Mouse (Mus musculus) urinary bladder, adult 2 months (tissue): ENCODE data around the gene Trcg1. TPM values are rescaled to one million over a fixed set of nuclear protein-coding genes. Genes with fewer than 3 reads are reported as not detected.
A peak's percentile ranks its signal among the peaks of the same experiment; 100 is the strongest.

Experiments
- DNase-seq: peaks from one replicate; pipeline ENCODE4 v3.0.0; 2022; ENCODE audit warnings: low spot score
- polyA plus RNA-seq: library from polyadenylated mRNA; depleted of rRNA; stranded (reverse); fragments of >200 nt; gene quantifications from 2 replicates; pipeline ENCODE4 v1.2.3, GENCODE M21; 2012

Gene Trcg1
- polyA plus RNA-seq, 1 experiment, result not detected

DNA sequence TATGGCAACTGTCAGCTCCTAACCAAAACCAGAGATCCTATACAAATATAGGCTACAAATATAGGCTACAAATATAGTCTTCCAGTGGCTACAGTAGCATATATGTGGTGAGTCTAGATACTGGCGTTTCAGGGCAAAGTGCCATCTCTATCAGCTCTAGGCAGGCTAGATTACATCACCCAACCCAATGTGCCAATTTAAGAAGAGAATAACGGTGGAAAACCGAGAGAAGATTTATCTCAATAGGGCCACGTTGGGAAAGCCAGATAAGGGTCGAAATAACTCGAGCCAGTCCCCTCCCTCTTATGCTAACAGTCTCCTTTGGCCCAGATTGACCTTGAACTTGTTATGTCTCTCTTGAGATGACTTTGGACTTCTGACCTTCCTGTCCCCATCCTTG lies 3.2 kb upstream of the Trcg1 start:
- DNase-seq, result no peak

DNA sequence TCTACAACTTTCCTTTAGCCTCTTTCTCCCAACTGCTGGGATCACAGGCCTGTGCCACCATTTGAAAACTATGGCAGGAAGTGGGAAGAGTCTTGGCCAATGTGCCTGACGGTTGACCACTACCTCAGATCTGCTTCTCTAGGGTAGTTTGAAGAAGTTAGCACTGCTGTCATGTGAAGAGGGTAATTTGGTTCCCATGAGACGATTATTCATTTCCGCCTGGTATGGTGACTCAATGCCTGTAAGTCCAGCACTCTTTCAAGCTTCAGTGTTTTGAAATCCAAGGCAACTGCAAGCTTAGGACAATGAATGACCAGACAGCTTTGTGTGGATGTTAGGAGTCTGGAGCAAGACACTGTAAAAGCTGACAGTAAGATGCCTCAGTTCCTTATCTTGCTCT lies 2.6 kb upstream of the Trcg1 start:
- DNase-seq, result no peak

DNA sequence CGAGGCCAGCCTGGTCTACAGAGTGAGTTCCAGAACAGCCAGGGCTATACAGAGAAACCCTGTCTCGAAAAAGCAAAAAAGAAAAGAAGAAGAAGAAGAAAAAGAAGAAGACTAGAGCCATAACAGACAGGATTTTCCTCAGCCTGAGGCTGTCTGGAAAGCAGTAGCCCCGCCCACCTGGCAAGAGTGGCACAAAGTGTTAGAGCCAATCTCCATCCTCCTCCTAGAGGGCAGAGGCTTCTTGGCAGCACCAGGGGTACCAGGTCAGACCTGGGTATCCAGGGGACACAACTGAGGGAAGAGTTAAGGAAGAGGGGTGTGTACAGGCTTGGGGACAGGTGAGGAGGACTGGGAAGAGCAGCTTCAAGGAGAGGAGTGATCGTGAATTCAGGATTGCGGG lies 1.3 kb downstream of the Trcg1 start:
- DNase-seq, result no peak

DNA sequence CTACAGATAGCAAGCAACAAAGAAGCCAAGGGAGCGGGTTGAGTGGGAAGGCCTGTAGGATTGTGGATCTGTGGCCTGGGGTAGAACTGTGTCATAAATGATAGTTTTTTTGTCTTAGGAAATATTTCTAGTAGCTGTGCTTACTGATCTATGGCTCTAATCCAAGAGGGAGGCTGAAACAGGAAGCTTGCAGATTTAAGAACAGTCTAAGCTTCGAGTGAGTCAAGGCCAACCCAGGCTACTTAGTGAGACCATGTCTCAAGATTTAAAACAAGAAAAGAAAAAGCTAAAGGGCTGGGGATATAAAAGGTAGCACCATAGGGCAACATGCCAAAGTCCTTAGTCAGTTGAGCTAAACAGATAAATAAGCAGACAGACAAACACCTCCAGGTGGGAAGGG lies 1.9 kb downstream of the Trcg1 start:
- DNase-seq, result no peak

DNA sequence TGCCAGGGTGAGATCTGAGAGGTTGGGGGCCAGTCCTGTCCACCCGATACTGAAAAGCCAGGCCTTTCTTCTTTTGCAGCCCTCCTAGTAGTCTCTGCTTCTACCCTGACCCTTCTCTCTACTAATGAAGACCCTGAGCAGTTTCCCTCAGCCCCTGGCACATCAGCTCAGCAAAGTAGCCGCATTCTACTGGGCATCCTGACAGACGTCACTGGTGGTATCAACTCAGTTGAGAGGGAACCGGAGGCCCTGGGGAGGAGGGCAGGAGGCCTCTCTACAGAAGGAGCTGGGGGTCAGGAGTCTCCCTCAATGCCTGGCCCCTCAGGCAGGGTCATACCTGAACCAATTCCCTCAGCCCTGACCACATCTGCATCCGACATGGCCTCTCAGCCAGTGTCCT lies 4.8 kb downstream of the Trcg1 start:
- no peak for DNase-seq

DNA sequence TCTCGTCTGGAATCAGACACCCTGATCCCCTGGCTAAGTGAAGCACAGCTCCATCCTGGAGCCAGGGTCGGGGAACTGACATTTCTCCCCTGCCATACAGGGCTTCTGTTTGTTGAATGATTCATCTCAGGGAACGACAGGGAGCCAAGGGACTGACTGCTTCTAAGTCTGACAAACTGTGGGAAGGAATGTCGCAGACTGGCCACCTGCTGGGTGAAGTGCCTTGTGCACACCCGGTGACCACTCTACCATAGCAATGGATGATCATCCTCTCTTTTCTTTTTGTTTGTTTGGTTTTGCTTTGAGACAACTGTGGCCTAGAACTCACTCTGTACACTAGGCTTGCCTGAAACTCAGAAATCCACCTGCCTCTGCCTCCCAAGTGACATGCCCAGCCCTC lies 6.6 kb downstream of the Trcg1 start:
- no peak for DNase-seq

DNA sequence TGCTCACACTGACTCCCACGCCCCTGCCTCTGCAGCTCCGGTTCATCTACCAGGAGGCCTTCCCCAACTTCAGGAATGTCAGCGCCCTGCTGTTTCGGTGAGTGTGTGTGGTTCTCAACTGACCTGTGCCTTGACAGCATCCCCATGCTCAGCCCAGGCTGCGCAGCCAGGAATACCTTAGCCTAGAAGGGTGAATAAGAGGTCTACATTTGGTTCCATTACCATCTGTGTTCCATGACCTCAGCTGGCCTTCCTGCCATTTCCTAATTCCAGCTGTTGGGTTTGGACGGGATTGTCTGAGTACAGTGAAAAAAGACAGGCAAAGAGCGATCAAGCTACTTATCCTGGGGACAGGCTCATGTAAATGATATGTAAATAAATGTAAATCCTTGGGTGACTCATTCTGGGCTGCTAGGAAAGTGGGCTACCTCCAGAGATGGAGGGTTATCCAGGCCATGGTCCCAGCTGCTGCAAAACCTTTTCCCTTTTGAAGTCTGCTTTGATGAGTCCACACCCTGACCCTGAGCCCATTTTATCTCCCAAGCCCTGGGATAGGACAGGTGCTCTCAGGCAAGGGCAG lies 7.8 kb downstream of the Trcg1 start:
- no peak for DNase-seq

DNA sequence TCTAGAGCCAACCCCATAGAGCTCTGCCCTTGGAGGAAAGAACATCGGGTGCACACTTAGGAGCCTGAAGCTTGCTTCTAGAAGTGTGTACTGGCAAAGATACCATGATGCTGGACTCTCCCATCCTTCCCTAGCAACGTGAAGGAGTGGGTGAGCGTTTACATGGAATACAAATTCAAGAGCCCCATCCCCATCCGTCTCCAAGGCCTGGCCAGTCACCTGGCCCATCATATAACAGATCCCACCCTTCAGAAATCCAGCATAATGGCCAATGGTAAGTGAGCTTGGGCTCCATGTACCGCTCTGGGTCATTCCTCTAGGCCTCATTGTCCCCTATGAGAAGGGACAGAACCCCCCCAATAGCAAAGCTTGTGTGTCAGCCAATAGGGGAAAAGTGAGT lies 10.1 kb downstream of the Trcg1 start:
- no peak for DNase-seq

DNA sequence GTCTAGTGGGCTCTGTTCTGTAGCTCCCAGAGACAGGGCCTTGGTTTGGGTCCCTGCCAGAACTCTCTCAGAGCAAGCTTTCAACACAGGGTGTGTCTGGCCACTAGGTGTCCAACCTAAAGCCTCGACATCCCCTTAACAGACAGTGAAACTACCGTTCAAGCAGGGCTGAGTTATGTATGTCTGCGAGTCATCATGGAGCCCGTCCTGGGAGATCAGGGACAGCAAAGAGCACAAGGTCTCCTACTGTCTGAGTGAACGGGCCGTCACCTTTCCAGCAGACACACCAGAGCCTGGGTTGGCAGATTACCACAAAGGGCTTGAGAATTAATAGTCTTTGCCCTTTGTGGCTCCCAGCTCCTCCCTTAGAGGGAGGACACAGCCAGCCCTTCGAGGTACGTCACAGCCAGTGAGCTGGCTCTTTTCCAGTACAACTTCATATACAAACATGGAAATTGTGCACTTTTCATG lies 10.9 kb downstream of the Trcg1 start:
- DNase-seq, result no peak

DNA sequence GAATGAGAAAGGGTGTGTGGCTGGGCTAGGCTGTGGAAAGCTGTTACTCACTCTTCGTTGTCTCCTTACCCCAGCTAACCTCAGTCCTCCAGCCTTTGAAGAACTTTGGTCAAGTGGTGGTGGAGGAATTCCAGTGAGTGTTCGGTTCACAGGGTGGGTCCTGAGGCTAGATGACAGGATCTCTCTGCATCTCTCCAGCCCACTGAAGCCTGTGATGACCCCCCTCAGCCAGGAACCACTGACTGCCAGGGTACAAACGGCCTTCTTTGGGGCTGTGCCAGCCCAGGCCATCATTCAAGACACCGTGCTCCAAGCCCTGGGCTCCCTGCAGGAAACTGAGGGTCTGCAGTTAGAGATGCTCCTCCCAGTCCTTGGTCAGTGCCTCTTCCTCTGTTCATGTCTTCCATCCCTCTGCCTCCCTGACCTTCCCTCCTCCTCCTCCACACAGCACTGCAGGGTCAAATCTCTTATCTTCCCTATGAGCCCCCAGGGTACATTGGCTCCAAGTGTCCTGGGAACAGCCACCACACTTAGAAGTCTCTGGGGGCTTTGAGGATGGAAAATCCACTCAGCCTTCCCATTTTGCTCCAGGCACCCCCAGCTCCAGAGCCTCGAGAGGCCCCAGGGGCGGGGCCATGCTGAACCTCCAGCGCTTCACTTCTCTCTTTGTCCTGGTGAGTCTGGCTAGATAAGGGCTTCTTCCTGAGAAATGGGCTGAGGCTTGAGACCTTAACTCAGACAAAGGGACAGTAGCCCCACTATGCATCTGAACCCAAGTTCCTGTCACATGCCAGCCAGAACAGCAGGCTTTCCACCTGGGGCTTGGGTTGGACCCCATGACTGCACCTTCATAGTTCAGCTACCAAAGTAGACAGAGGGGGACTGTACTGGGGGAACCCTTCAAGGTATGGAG lies 11.9 kb downstream of the Trcg1 start:
- DNase-seq, result no peak

DNA sequence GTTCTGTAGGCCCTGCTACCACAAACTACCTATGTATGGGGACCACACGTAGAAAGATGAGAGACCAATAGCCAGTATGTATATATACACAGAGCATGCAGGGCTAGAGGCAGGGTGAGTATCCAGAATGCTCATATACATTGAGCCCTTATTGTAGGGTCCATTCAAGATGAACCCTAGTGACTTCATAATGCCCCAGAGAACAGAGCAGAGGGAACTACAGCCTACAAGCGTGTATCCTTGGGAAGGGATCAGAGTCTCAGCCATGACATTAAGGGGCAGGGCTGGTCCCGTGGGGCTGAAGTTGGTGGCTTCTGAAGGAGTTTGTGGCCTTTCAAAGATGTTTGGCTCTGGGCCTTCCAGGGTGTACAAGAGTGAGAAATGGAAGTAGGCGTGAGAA lies 13.7 kb downstream of the Trcg1 start:
- DNase-seq, result no peak

DNA sequence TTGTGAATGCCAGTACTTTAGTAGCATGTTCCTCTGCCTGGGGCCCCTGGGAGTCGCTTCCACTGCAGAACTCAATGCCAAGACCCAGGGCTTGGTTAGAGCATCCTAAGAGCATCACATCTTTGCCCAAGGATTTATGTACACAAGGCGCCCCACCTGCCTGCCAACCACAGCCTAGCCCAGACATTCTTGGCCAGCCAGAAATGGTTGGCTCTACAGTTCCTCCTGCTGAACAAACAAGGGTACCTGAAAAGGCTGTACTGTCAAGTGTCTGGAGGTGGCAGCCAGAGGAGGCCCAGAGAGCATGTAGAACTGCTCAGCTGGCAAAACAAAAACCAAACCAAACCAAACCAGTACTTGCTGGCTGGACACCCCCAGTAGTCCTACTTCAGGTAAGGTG lies 14.8 kb downstream of the Trcg1 start:
- DNase-seq, result no peak

DNA sequence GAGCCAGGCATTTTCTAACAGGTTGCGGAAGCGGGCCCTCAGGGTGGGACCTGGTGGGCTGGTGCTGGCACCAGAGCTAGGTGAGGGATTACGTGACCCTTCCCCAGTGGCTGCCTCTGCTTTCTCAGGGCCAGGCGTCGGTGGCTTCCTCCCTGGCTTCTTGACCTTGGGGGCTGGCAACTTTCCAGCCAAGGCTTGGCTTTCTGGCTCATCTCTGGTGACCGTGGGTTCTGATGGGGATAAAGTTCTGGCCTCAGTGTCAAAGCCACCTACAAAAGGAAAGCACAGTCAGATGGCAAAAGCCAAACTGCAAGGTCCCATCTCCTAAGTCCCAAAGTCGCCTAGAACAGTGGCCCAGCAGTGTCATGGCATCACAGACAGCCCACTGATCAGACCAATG lies 17.7 kb downstream of the Trcg1 start:
- no peak for DNase-seq

DNA sequence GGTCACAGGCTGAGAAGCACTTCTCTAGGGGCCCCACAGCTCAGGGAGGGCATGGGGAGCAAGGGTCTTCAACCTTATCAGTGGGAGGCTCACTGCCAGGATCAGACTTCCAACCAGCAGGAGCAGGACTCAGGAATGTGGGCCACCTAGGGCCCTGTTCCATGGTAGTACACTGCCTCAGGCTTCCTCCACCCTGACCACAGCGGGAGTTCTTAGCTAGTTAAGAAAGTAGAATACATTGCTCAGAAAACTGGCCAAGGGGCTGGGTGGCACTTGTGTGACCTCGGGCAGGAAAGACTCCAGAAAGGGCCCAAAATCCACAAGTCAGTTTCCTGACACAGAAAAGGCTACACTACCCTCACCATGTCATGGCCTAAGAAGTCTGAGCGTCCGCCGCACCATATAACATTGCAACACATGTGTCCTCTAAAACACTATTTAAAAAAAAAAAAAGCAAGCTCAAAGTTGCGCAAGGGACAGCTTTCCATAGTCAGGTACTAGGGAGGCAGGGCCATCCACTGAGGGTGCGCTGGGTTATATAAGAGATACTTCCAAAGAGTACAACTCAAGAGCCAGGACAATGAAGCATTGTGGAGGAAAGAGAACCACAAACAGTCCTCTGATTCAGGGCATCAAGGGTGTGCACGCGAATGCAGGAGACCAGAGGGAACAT lies 18.6 kb downstream of the Trcg1 start:
- DNase-seq, result no peak

DNA sequence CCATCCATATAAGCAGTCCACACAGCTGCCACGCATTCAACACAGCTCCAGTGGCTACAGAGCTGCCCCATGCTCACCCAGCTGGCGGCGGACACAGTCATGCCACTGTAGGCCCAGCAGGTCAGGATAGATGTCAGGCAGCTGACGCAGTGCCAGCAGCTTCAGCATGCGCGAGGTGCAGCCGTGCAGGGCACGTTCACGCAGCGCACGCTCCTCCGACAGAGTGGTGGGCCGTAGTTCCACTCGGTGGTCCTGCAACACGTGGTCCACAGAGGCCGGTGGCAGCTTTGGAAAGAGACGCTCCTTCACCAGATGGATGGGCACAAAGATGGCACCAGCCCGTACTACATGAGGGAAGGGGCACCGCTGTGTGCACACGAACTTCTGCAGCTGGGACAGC lies 20.0 kb downstream of the Trcg1 start:
- no peak for DNase-seq

DNA sequence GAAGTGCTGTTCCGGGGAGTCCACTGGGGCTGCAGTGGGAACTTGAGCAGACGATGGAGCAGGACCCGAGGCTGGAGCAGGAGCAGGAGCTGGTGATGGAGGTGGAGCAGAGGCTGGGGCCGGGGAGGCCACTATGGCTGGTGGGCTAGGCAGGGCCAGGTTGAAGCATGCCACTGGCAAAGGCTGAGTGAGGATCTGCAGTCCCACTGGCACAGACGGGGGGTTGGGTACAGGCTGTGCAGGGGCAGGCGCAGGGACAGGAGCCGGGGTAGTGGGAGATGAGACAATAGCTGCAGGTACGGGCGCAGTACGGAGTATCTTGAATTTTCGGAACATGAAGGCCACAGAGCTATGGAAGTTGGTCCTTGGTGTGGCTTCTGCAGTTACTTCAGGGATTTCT lies 20.5 kb downstream of the Trcg1 start:
- no peak for DNase-seq

DNA sequence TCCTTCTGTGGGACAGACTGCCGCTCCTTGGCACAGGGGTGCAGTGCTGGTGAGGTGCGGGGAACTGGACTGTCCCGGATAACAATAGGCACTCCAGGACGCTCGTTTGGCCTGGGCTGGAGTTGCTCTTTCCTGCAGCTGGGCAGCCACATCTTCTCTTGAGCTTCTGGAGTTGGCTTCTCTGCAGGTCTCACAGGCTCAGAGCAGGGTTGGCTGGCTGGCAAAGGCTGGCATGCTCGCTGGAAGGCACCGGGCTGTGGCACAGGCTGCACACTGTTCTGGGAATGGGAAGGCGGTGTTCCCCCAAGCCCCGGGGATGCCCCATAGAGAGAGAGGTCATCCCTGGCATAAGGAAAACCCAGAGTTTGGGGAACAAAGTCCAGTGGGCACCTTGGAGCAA lies 21.3 kb downstream of the Trcg1 start:
- no peak for DNase-seq

DNA sequence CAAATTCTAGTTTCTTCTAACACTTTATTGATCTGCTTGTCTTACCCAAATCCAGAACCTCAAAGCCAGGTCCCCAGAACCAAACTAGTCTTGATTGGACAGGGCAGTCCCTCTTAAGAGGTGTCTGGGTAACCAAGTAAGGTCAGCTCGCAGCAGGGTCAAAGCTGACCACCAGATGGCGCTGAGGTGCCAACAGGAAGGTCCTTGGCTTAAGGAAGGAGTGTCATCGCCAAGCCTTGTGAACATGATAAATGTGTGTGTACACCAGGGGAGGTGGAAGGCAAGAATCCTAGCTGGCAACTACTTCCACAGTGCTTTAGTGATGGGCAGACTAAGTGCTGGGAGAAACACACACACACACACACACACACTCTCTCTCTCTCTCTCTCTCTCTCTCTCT lies 23.4 kb downstream of the Trcg1 start:
- DNase-seq, result peak; percentile 80

DNA sequence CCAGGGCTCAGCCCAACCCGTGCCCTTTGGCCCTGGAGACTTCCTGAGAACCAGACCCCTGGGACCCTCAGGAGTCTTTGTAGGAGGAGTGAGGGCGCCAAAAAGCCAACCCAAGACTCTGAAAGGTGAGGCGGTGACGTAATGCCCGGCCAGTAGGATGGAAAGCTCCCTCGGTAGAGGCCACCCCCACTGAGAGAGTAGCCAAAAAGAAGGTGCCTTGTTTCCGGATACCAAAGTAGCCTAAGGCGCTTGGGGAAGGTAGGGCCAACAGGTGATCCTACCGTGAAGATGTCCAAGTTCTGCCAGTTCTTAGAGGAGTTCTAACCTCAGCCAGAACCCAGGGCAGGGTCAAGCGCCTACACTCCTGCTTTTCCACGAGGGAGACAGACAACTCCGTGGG lies 24.6 kb downstream of the Trcg1 start:
- DNase-seq, result no peak

DNA sequence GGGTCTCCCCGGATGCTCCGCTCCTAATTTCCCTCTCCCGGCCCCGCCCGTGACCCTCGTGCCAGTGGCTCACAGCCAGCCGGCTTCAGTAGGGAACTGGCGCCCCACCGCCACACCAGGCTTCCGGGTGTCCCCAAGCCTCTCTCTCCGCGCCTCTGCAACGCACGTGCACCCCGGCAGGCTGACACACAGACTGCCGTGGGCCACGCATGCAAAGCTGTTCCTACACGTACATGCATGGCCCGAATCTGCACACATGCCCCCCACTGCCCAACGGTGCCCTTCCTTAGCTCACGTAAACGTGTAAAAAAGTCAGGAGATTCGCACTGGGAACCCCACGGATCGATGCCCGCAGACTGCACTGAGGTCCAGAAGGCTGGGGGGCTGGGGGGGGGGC lies 25.2 kb downstream of the Trcg1 start:
- peak; percentile 48 for DNase-seq

DNA sequence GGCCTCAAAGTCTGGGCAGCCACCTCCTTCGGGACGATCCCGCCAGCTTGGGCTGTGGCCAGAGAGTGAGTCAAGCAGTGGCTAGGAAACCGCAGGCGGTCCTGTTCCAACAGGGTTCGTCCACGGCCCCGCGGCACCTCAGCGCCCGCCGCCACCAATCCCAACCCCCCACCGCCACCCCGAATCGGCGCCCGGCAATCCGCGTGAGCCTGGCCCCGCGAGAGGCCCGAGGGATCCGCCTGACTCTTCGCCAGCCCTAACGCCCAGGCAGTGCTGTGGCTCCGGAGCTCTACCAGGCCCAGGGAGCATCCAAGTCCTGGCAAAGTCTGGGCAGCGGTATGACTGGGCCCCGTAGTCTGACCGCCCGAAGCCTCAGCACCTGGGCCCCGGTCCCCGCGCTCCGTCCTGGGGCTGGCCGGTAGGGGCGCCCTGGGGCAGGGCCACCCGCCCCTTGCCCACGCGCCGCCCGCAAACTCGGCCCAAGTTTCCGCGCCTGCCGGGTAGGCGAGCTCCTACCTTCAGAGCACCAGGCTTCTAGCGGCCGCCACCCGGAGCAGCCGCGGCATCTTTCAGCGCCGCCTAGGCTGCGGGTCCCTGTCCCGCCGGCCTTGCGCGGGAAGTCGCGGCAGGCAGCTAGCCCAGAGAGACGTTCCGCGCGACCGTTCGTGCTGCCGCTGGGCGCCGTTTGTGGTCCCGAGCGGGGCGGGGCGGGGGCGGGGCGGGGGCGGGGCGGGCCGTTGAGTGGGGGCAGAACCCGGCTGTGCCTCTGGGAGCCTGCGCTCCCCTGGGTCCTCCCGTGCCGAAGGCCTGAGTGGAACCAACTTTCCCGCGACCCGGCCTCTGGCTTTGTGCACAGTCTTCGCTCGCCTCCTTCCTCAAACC lies 25.8 kb downstream of the Trcg1 start, which contains the start of gene 1700017B05Rik:
TSS of gene 1700017B05Rik (minus strand) at position 700 of the 882 bp plus-strand sequence.
- peak; percentile 64 for DNase-seq
